Mouse (Mus musculus) mouse embryonic stem cell (cell line): ENCODE measurements around the gene Klrb1b.
"Not testable (repeated sequence)": the region's sequence is repeated elsewhere in the genome, so short reads cannot be mapped to it uniquely, and the experiment has no call there.

Experiments
- in situ Hi-C, 2 experiments: fragments of 300-500 bp; cut with MboI; formaldehyde crosslinking; loops; 1 replicate in 1 of 2; 3 replicates in 1 of 2; pipeline ENCODE4 v1.14.3; 2019 to 2020; ENCODE audit warnings: low sequenced_read_pairs in 2 of 2, low pct_unique_long_range_greater_than_20kb in 1 of 2, mixed read lengths in 1 of 2; ENCODE audit not compliant: unreplicated experiment in 1 of 2

The Klrb1b gene

GRCm38 (mm10) chr6:128808532-128808931, 17.6 kb downstream of the Klrb1b start:
- in situ Hi-C loops = no loop called here

DNA sequence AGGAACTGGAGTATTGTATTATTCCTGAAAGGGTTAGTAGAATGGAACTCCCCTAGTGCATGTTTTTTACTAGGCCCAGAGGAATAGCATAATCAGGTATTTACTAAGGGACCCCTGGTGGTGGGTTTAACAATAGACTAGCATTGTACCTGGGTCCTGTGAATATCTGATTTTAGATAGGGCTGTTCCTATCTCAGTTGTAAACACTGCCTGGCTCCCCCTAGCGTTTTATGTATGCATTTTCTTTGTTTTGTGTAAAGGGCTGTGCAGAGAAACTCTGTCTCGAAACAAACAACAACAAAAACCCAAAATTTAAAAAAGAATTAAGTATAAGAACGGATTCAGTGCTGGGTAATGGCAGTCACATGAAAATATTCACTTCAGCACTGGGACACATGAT, 19.1 kb downstream of the Klrb1b start:
- in situ Hi-C loops = no loop called here

DNA sequence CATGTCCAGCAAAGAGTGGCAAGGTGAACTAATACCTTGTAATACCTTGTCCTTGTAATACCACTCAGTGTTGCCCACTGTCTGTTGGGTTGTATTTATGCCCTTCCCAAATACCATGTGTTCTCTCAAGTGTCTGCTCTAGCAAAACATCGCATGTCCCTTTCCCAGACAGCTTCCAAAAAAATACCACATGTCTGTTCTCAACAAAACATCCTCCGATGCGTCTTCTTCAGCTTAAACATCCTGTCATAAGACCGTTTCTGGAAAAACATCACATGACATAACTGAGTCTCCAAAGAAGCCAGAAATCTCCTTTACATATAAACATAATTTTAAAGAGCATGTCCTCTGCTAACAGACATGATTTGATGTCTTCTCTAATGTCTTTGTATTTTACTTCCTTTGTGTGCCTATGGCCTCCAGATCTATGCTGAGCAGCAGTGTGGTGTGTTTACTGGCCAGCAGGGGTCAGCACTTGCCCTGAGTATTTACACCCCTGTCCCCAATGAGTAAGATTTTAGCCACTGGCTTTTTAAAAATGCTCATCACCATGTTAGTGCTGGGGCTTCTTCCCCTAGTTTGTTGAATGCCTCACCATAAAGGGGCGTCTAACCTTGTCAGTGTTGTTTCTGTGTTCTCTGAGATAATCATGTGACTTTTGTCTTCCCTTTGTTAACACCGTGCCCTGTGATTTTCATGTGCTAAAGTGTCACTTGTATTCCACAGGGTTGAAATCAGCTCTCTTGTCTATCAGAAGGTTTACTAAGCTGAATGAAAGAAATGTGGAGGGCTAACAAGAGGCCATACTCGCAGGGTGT, 21.1 kb downstream of the Klrb1b start:
- in situ Hi-C loops = not testable (repeated sequence)

- in situ Hi-C loops = no loop called here
Measured at GRCm38 (mm10) chr6:128802999-128803857, 22.9 kb downstream of the Klrb1b start.

DNA sequence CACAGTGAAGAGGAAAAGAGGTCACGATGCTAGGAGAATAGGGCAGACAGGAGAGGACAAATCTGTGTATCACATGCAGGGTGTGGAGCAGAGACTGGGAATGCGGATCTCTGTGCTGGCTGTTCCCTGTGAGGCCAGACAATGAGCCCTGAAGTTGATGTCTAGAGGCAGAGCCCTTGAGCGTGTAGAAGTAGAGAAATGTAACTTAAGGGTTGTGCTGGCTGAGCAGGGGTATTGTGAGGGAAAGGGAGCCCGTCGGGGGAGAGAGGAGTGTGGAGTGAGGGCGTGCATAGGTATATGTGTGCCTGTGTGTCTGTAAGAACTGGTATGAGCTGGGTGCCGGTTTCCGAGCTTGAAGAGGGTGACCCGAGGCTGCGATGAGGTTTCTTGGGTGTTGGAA, 23.6 kb downstream of the Klrb1b start:
- in situ Hi-C loops = no loop called here

- in situ Hi-C loops = not testable (repeated sequence)
Measured at GRCm38 (mm10) chr6:128800696-128801095, 25.4 kb downstream of the Klrb1b start.

- in situ Hi-C loops = loop anchor here in 1 of 2 experiments (5.0 kb wide), 1 partner anchor 38 kb away; no protein-coding TSS in a partner anchor
Measured at GRCm38 (mm10) chr6:128799896-128800270, 26.2 kb downstream of the Klrb1b start.

DNA sequence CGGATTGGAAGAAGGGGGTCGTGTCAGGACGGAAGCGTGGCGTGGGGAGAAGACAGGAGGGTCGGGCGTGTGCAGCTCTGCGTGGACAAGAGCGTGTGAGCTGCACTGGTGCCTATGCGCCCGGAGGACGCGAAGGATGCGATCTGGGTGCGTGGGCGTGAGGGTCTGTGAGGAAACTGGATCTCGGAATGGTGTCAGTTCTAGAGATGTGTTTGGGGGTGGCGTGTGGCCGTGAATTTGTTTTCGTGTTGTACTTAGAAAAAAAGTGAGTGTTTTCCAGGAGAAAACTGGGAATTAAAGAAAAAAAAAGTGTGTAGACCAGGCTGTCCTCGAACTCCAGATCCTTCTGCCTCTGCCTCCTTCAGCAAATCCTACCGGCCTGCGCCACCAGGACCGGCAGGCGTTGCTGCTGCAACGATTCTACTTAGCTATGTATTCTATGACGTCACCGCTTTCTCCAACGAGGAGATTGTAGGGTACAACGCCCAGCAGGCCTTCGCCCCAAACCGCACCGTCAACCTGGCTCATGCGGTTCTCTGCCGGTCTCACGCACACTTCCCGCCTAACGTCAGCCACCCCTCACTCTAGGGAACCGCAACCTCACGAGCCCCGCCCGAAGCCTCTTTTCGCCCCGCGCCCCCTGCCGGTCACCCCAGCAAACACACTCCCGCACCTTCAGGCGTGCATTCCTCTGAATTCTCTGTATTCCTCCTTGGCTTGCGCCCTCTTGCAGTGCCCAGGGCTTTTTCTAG, 26.8 kb downstream of the Klrb1b start:
- in situ Hi-C loops = loop anchor here in 1 of 2 experiments (5.0 kb wide), 1 partner anchor 37 kb away; no protein-coding TSS in a partner anchor

- in situ Hi-C loops = loop anchor here in 1 of 2 experiments (5.0 kb wide), 1 partner anchor 36 kb away; no protein-coding TSS in a partner anchor
Measured at GRCm38 (mm10) chr6:128798772-128799143, 27.4 kb downstream of the Klrb1b start.

- in situ Hi-C loops = loop anchor here in 1 of 2 experiments (5.0 kb wide), 1 partner anchor 36 kb away; no protein-coding TSS in a partner anchor
Measured at GRCm38 (mm10) chr6:128797936-128798771, 28.0 kb downstream of the Klrb1b start.

GRCm38 (mm10) chr6:128797185-128797905, 28.8 kb downstream of the Klrb1b start:
- in situ Hi-C loops = loop anchor here in 1 of 2 experiments (5.0 kb wide), 1 partner anchor 35 kb away; no protein-coding TSS in a partner anchor

DNA sequence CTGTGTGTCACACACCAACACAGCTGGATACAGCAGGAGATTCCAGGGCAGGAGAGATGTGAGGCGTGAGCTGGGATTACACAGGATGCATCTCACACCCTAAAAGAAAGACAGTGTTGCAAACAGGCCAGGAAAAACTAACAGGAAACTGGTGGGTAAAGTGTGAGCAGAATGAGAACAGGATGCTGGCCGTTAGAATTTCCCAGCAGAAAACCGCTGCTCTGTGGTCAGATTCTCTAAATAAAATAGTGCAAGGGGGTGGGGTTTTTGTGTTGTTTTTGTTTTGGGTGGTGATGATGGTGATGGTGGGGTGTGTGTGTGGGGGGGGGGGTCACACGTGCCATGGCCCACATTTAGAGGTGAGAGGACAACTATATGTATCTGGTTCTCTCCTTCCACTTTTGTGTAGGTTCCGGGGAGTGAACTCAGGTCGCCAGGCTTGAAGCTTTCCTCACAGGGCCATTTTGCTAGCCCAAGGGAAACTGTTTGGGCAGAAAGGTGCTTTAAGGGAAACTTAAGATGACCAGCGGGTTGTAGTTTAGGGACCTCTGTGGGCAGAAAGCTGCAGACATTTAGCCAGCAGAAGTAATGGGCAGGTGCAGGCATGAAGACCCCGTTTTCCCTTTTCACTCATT, 29.7 kb downstream of the Klrb1b start:
- in situ Hi-C loops = loop anchor here in 1 of 2 experiments (5.0 kb wide), 1 partner anchor 34 kb away; no protein-coding TSS in a partner anchor

- in situ Hi-C loops = loop anchor here in 1 of 2 experiments (5.0 kb wide), 1 partner anchor 166 kb away; no protein-coding TSS in a partner anchor
Measured at GRCm38 (mm10) chr6:128793734-128794133, 32.4 kb downstream of the Klrb1b start.

- in situ Hi-C loops = loop anchor here in 1 of 2 experiments (5.0 kb wide), 1 partner anchor 163 kb away; no protein-coding TSS in a partner anchor
Measured at GRCm38 (mm10) chr6:128790491-128790994, 35.6 kb downstream of the Klrb1b start.

DNA sequence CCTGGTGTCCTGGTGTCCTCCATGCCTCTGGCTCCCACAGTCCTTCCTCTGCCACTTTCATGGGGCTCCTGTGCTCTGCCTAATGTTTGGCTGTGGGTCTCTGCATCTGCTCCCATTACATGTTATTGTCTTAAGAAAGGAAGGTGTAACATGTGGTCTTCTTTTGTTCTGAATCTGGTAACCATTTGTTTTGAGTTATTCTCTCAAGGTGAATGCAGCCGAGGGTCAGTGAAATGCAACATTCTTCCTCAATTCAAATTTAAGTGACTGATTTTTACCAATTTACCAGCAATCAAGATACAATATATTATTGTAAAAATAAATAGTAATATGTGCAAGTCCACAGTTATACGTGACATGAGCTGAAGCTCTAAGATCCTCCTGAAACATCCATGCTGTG, 37.0 kb downstream of the Klrb1b start, which contains the start of gene Klrb1c:
Gene Klrb1c, minus strand, starts transcription at position 101 of the 400 bp plus-strand sequence.
- in situ Hi-C loops = no loop called here

DNA sequence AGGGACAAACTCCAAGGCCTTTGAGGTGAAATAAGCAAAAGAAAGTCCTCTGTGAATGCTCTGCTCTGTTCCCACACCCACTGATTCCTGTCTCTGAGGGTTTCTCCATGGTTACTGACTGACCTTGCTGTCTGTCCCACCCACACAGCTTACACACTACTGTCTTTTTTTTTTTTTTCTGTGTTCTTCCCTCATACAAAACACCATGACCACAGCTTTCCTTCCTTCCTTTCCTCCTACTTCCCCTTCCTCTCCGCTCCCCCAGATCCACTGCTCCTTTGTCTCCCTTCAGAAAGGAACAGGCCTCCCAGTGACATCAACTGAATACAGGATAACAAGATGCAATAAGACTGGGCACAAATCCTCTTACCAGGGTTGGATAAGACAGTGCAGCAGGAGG, 37.6 kb downstream of the Klrb1b start:
- in situ Hi-C loops = no loop called here
